Mouse (Mus musculus) limb, embryonic 11.5 days (tissue): ENCODE measurements around the gene Klhl8. TPM values are rescaled to one million over a fixed set of nuclear protein-coding genes. Genes with fewer than 3 reads are reported as not detected.
"Not testable (repeated sequence)": the region's sequence is repeated elsewhere in the genome, so short reads cannot be mapped to it uniquely, and the experiment has no call there.

Source experiments
- ATAC-seq: fragments of 200-750 bp; cut with Nextera tagmentation; 2 replicates; pipeline ENCODE4 v1.8.0; 2017; ENCODE audit warnings: low read depth; ENCODE audit not compliant: insufficient number of reproducible peaks, low FRiP score, low TSS enrichment
- DNase-seq: peaks from one replicate; pipeline ENCODE4 v3.0.0-alpha.2; 2015; ENCODE audit warnings: low spot score
- H3K27ac ChIP-seq: fragments of 300-500 bp; sonication (generic); replicated peaks from 2 replicates; pipeline ENCODE4 v1.5.1; 2014; ENCODE audit warnings: low read depth, mild to moderate bottlenecking, low read length
- H3K27me3 ChIP-seq: fragments of 300-500 bp; sonication (generic); 2 replicates; pipeline ENCODE4 v1.6.1; 2014; ENCODE audit warnings: mild to moderate bottlenecking, low read length, mixed read lengths; ENCODE audit not compliant: control insufficient read depth, insufficient read depth
- H3K36me3 ChIP-seq: fragments of 300-500 bp; sonication (generic); 2 replicates; pipeline ENCODE4 v1.6.1; 2014; ENCODE audit warnings: mild to moderate bottlenecking, low read length, moderate library complexity, mixed read lengths; ENCODE audit not compliant: control insufficient read depth, insufficient read depth
- H3K4me1 ChIP-seq: fragments of 300-500 bp; sonication (generic); 2 replicates; pipeline ENCODE4 v1.6.1; 2014; ENCODE audit warnings: low read length, mixed read lengths; ENCODE audit not compliant: control insufficient read depth, insufficient read depth
- H3K4me2 ChIP-seq: fragments of 300-500 bp; sonication (generic); 2 replicates; pipeline ENCODE4 v1.6.1; 2014; ENCODE audit warnings: low read depth, mild to moderate bottlenecking, moderate library complexity; ENCODE audit not compliant: severe bottlenecking
- H3K4me3 ChIP-seq: fragments of 300-500 bp; sonication (generic); 2 replicates; pipeline ENCODE4 v1.5.1; 2014; ENCODE audit warnings: low read depth, low read length
- H3K9ac ChIP-seq: fragments of 300-500 bp; sonication (generic); 2 replicates; pipeline ENCODE4 v1.6.1; 2014; ENCODE audit warnings: mild to moderate bottlenecking, low read length
- H3K9me3 ChIP-seq: fragments of 300-500 bp; sonication (generic); 2 replicates; pipeline ENCODE4 v1.6.1; 2016; ENCODE audit warnings: low read length; ENCODE audit not compliant: control insufficient read depth
- WGBS: fragments of 180-500 bp; shearing (Covaris S2); extraction: QIAGEN DNeasy Blood & Tissue Kit; methylation state at CpG from one replicate; pipeline ENCODE4 v1.1.7; 2014; 5-methylcytosine and 5-hydroxymethylcytosine counted together
- polyA plus RNA-seq: library from polyadenylated mRNA; unstranded; fragments of >200 nt; fragmentation: Nextera tagmentation; extraction: Ambion mirVana; gene quantifications from 2 replicates; pipeline ENCODE4 v1.2.1, GENCODE M21; 2014

Klhl8 gene
- 11.0 and 11.2 TPM in 2 replicates for polyA plus RNA-seq

DNA sequence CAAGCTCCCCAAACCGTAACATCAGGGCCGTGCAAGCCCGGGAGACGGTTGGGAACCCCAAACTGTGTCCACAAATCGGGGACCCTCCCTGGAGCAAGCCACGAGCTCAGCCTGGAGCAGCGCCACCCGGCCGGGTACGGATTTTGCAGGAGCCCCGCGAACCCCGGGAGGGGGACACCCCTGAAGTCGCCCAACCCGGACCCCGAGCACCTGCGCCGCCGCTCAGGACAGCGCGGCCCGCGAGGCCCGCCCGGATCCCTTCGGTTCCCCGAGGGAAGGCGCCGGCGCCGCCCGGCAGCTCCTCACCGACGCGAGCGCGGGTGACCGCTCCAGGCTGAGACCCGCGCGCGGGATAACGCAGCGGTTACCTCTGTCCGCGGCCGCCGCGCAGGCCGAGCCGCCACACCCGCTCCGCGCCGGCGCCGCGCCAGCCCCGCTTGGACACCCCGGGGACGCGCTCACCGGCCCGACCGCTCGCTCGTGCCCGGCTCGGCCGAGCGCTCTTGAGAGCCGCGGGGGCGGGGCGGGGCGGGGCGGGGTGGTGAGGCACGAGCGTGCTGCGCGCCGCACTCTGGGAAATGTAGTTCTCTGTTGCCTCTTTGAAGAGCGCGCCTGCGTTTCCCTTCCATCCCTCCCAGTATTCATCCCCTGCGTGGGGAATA, at the start of gene Klhl8:
TSS of gene Klhl8 (minus strand) at position 512 of the 662 bp plus-strand sequence.
- peak; percentile 89 for DNase-seq
- under 1% methylated on average over 72 of the region's 86 CpGs for WGBS
- peak within 1 kb of the TSS; percentile 86 for H3K4me2 ChIP-seq
- no peak within 1 kb of the TSS for H3K27ac ChIP-seq
- no peaks in the 10 kb centered on the region for H3K4me1 ChIP-seq
- H3K36me3 ChIP-seq, result no peaks in the 10 kb centered on the region
- H3K4me3 ChIP-seq, result peak within 1 kb of the TSS; percentile 72
- no peaks in the 10 kb centered on the region for H3K27me3 ChIP-seq
- peak within 1 kb of the TSS; percentile 81 for H3K9ac ChIP-seq
- H3K9me3 ChIP-seq, result no peaks in the 10 kb centered on the region
- ATAC-seq, result peak; percentile 90

- no peak overlapping the region for H3K4me2 ChIP-seq
- H3K36me3 ChIP-seq, result no peaks in the 10 kb centered on the region
- 77% methylated on average over 5 of the region's 5 CpGs for WGBS
- no peak overlapping the region for H3K9ac ChIP-seq
- no peak overlapping the region for H3K27ac ChIP-seq
- no peaks in the 10 kb centered on the region for H3K4me1 ChIP-seq
- no peaks in the 10 kb centered on the region for H3K27me3 ChIP-seq
- ATAC-seq (no peak), DNase-seq (no peak)
- H3K4me3 ChIP-seq, result no peak overlapping the region
- no peaks in the 10 kb centered on the region for H3K9me3 ChIP-seq
Measured at GRCm38 (mm10) chr5:103954638-103955037, 43.6 kb upstream of the Klhl8 start.

GRCm38 (mm10) chr5:103953135-103954083, 42.4 kb upstream of the Klhl8 start:
- H3K4me3 ChIP-seq, result no peak overlapping the region
- ATAC-seq (no peak), DNase-seq (no peak)
- no peak overlapping the region for H3K27ac ChIP-seq
- WGBS, result 91% methylated on average over 10 of the region's 10 CpGs
- no peaks in the 10 kb centered on the region for H3K36me3 ChIP-seq
- no peaks in the 10 kb centered on the region for H3K9me3 ChIP-seq
- H3K4me2 ChIP-seq, result no peak overlapping the region
- H3K4me1 ChIP-seq, result no peaks in the 10 kb centered on the region
- no peak overlapping the region for H3K9ac ChIP-seq
- H3K27me3 ChIP-seq, result no peaks in the 10 kb centered on the region

DNA sequence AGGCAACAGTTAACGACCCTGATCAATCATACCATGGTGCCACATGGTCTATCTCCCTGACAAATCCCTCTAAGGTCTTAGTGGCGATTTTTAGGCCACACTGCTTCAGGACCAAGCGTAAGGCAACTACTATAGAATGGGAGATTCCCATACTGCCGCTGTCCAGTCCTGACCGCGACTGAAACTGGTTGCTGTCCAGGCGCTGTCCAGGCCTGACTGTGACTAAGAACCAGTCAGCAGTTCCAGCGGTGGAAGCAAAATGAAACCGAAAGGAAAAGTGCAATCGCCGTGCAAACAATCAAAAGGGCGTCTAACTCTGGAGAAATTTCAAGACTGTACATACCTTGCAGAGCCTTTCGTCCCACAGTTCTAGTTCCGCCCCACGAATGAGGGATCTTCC, 39.1 kb upstream of the Klhl8 start:
- not testable (repeated sequence) for H3K4me1 ChIP-seq, H3K4me3 ChIP-seq, H3K27me3 ChIP-seq, H3K36me3 ChIP-seq, H3K9ac ChIP-seq, H3K9me3 ChIP-seq, DNase-seq, H3K27ac ChIP-seq, ATAC-seq, H3K4me2 ChIP-seq
- 92% methylated on average over 15 of the region's 15 CpGs for WGBS

- 46% methylated on average over 6 of the region's 6 CpGs for WGBS
Measured at GRCm38 (mm10) chr5:103943183-103943582, 32.1 kb upstream of the Klhl8 start.

DNA sequence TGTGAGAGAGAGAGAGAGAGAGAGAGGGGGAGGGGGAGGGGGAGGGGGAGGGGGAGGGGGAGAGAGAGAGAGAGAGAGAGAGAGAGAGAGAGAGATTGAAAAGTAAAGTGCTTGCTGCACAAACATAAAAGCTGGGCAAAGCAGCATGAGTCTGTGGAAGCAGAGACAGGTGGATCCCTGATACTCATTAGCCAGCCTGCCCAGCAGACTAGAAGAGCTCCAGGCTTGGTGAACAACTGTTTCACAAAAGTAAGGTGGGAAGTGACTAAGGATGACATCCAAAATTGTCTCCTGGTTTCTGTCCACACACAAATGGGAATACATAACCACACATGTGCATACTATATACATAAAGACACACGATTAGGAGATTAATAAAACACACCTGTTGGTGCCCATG, 28.8 kb upstream of the Klhl8 start:
- Histone ChIP-seq H3K4me2 (no peak overlapping the region), H3K36me3 (no peaks in the 10 kb centered on the region), H3K27me3 (no peaks in the 10 kb centered on the region), H3K4me3 (no peak overlapping the region), H3K9me3 (no peaks in the 10 kb centered on the region), H3K9ac (no peak overlapping the region), H3K4me1 (0 out of 2 replicates have a peak, but pooled peaks cover 5% of the 10 kb centered on the region), H3K27ac (no peak overlapping the region)
- ATAC-seq (no peak), DNase-seq (no peak)
- 76% methylated on average over 1 of the region's 1 CpGs for WGBS

More at GRCm38 (mm10) chr5:103943183-103943582, 32.1 kb upstream of the Klhl8 start:
- Histone ChIP-seq H3K9me3 (no peaks in the 10 kb centered on the region), H3K4me2 (no peak overlapping the region), H3K27me3 (no peaks in the 10 kb centered on the region), H3K36me3 (no peaks in the 10 kb centered on the region), H3K27ac (no peak overlapping the region), H3K9ac (no peak overlapping the region), H3K4me3 (no peak overlapping the region), H3K4me1 (0 out of 2 replicates have a peak, but pooled peaks cover 2% of the 10 kb centered on the region)
- ATAC-seq (no peak), DNase-seq (no peak)

- H3K27ac ChIP-seq, result no peak overlapping the region
- no peak for DNase-seq
- H3K4me1 ChIP-seq, result 0 out of 2 replicates have a peak, but pooled peaks cover 5% of the 10 kb centered on the region
Measured at GRCm38 (mm10) chr5:103939350-103939652, 28.2 kb upstream of the Klhl8 start.

GRCm38 (mm10) chr5:103938547-103939349, 27.7 kb upstream of the Klhl8 start:
- Histone ChIP-seq H3K36me3 (no peaks in the 10 kb centered on the region), H3K4me3 (no peak overlapping the region), H3K27ac (no peak overlapping the region), H3K27me3 (no peaks in the 10 kb centered on the region), H3K9ac (no peak overlapping the region), H3K9me3 (no peaks in the 10 kb centered on the region), H3K4me2 (no peak overlapping the region), H3K4me1 (0 out of 2 replicates have a peak, but pooled peaks cover 5% of the 10 kb centered on the region)
- DNase-seq (no peak), ATAC-seq (no peak)
- WGBS, result 46% methylated on average over 11 of the region's 11 CpGs

More at GRCm38 (mm10) chr5:103939350-103939652, 28.2 kb upstream of the Klhl8 start:
- no peaks in the 10 kb centered on the region for H3K9me3 ChIP-seq
- 84% methylated on average over 7 of the region's 7 CpGs for WGBS
- no peak overlapping the region for H3K4me2 ChIP-seq
- H3K9ac ChIP-seq, result no peak overlapping the region
- no peak overlapping the region for H3K4me3 ChIP-seq
- H3K27me3 ChIP-seq, result no peaks in the 10 kb centered on the region
- no peak for ATAC-seq
- no peaks in the 10 kb centered on the region for H3K36me3 ChIP-seq
